Comparison of ENCODE assay signal across 8 mouse cellular contexts in genomic region chr2:120173718-120174117, GRCm38 (mm10). TPM values are rescaled to one million over a fixed set of nuclear protein-coding genes. Genes with fewer than 3 reads are reported as not detected.
DNase-seq lines count a peak whose midpoint lies in the region; ATAC-seq and TF ChIP-seq lines count a peak whose summit lies in the region.

No protein-coding gene starts in this region.

- ATAC-seq in hindbrain, embryonic 11.5 days (ENCODE audit: low FRiP score): no peak
- no peak for ATAC-seq in hindbrain, embryonic 16.5 days
- no peak for ATAC-seq in heart, embryonic 15.5 days (replicated peaks; ENCODE audit: insufficient number of reproducible peaks, insufficient read depth, low FRiP score, low read depth)
- no peak for ATAC-seq in midbrain, postnatal 0 days (ENCODE audit: low FRiP score)

- DNase-seq in hindbrain, embryonic 11.5 days (ENCODE audit: low spot score): peak; percentile 64
- peak; percentile 83 for DNase-seq in R1 (ENCODE audit: low read depth, low spot score)
- peak; percentile 77 to 84 for DNase-seq in cerebellum, postnatal 10 days
- DNase-seq in left cerebral cortex, postnatal 14 days (ENCODE audit: low spot score in 2 of 2): peak; percentile 46 to 68
- DNase-seq in midbrain, postnatal 0 days (ENCODE audit: low spot score): peak; percentile 15

- H3K4me1 ChIP-seq in hindbrain, embryonic 11.5 days (replicated peaks; ENCODE audit: control insufficient read depth, insufficient read depth, low read length): no peaks in the 10 kb centered on the region
- no peaks in the 10 kb centered on the region for H3K4me1 ChIP-seq in hindbrain, embryonic 16.5 days (ENCODE audit: control insufficient read depth, insufficient read depth, low read depth, low read length)
- H3K4me1 ChIP-seq in heart, embryonic 15.5 days (replicated peaks): 0 out of 2 replicates have a peak, but pooled peaks cover 5% of the 10 kb centered on the region
- H3K4me1 ChIP-seq in midbrain, postnatal 0 days (ENCODE audit: insufficient read depth, low read length): no peaks in the 10 kb centered on the region
- H3K4me1 ChIP-seq in testis, adult 2 months (ENCODE audit: control insufficient read depth, insufficient read depth, low read length): peaks cover 3% of the 10 kb centered on the region; the same call in 1 of the 2 replicates

- no peak overlapping the region for H3K9ac ChIP-seq in hindbrain, embryonic 11.5 days (ENCODE audit: low read depth, low read length)
- no peak overlapping the region for H3K9ac ChIP-seq in hindbrain, embryonic 16.5 days (ENCODE audit: low read depth, low read length)
- no peak overlapping the region for H3K9ac ChIP-seq in heart, embryonic 15.5 days
- H3K9ac ChIP-seq in midbrain, postnatal 0 days (replicated peaks; ENCODE audit: low read length, poor library complexity, severe bottlenecking): no peak overlapping the region

- 23% methylated on average over 10 of the region's 10 CpGs for WGBS in hindbrain, embryonic 11.5 days
- 26% methylated on average over 10 of the region's 10 CpGs for WGBS in hindbrain, embryonic 16.5 days
- WGBS in heart, embryonic 15.5 days: 23% methylated on average over 10 of the region's 10 CpGs
- WGBS in midbrain, postnatal 0 days: 25% methylated on average over 10 of the region's 10 CpGs

- no peaks in the 10 kb centered on the region for H3K36me3 ChIP-seq in hindbrain, embryonic 11.5 days (ENCODE audit: control insufficient read depth, insufficient read depth, low read length)
- H3K36me3 ChIP-seq in hindbrain, embryonic 16.5 days (ENCODE audit: control insufficient read depth, insufficient read depth, low read length): no peaks in the 10 kb centered on the region
- H3K36me3 ChIP-seq in heart, embryonic 15.5 days: no peaks in the 10 kb centered on the region
- no peaks in the 10 kb centered on the region; the same call in 1 of the 2 replicates for H3K36me3 ChIP-seq in midbrain, postnatal 0 days (ENCODE audit: insufficient read depth, low read length)
- no peaks in the 10 kb centered on the region for H3K36me3 ChIP-seq in testis, adult 2 months (ENCODE audit: control insufficient read depth, insufficient read depth, low read length)

- H3K4me2 ChIP-seq in hindbrain, embryonic 11.5 days (replicated peaks; ENCODE audit: low read depth, low read length): no peak overlapping the region
- no peak overlapping the region for H3K4me2 ChIP-seq in hindbrain, embryonic 16.5 days (ENCODE audit: low read length)
- peak overlapping the region; percentile 7 for H3K4me2 ChIP-seq in heart, embryonic 15.5 days
- H3K4me2 ChIP-seq in midbrain, postnatal 0 days (ENCODE audit: low read depth, low read length, poor library complexity, severe bottlenecking): no peak overlapping the region

- TF ChIP-seq CTCF in midbrain, postnatal 0 days (IDR thresholded peaks at IDR 0.05): peak; percentile 84
- peak; percentile 84 for TF ChIP-seq CTCF in testis, adult 2 months (IDR thresholded peaks at IDR 0.05; ENCODE audit: control insufficient read depth, insufficient read depth, insufficient replicate concordance, low read depth, low read length)

- no peaks in the 10 kb centered on the region for H3K9me3 ChIP-seq in hindbrain, embryonic 11.5 days (ENCODE audit: control insufficient read depth, low read length)
- H3K9me3 ChIP-seq in hindbrain, embryonic 16.5 days (ENCODE audit: control insufficient read depth, low read length): no peaks in the 10 kb centered on the region
- H3K9me3 ChIP-seq in heart, embryonic 15.5 days (replicated peaks): no peaks in the 10 kb centered on the region
- H3K9me3 ChIP-seq in midbrain, postnatal 0 days (ENCODE audit: low read length): no peaks in the 10 kb centered on the region

- intact Hi-C loops in left cerebral cortex, postnatal 14 days (cut with DNase I): loop anchor here (5.0 kb wide), 2 partner anchors 94 to 109 kb away; no protein-coding TSS in a partner anchor

- H3K27ac ChIP-seq in hindbrain, embryonic 11.5 days (ENCODE audit: low read depth, low read length): no peak overlapping the region
- no peak overlapping the region for H3K27ac ChIP-seq in hindbrain, embryonic 16.5 days (ENCODE audit: low read depth, low read length)
- H3K27ac ChIP-seq in heart, embryonic 15.5 days: no peak overlapping the region
- no peak overlapping the region for H3K27ac ChIP-seq in midbrain, postnatal 0 days (ENCODE audit: low read depth, low read length)
- H3K27ac ChIP-seq in testis, adult 2 months (ENCODE audit: control insufficient read depth, insufficient read depth, low read depth, low read length): no peak overlapping the region

- H3K4me3 ChIP-seq in hindbrain, embryonic 11.5 days (ENCODE audit: low read depth, low read length): no peak overlapping the region
- H3K4me3 ChIP-seq in hindbrain, embryonic 16.5 days (ENCODE audit: low read length): no peak overlapping the region
- H3K4me3 ChIP-seq in heart, embryonic 15.5 days: no peak overlapping the region
- H3K4me3 ChIP-seq in midbrain, postnatal 0 days (ENCODE audit: low read depth, low read length): no peak overlapping the region
- peak overlapping the region; percentile 21; the same call in 1 of the 2 replicates for H3K4me3 ChIP-seq in testis, adult 2 months (ENCODE audit: control insufficient read depth, low read depth, low read length)

- no peak for TF ChIP-seq POLR2A in testis, adult 2 months (IDR thresholded peaks at IDR 0.05; ENCODE audit: control insufficient read depth, low read depth, low read length)

- no peaks in the 10 kb centered on the region for H3K27me3 ChIP-seq in hindbrain, embryonic 11.5 days (ENCODE audit: control insufficient read depth, insufficient read depth, low read length)
- H3K27me3 ChIP-seq in hindbrain, embryonic 16.5 days (replicated peaks; ENCODE audit: control insufficient read depth, insufficient read depth, low read length): no peaks in the 10 kb centered on the region
- H3K27me3 ChIP-seq in heart, embryonic 15.5 days: no peaks in the 10 kb centered on the region
- no peaks in the 10 kb centered on the region for H3K27me3 ChIP-seq in midbrain, postnatal 0 days (ENCODE audit: insufficient read depth, low read length)
- no peaks in the 10 kb centered on the region for H3K27me3 ChIP-seq in testis, adult 2 months (ENCODE audit: control insufficient read depth, insufficient read depth, low read length)

RNA-seq across cellular contexts. Expression of gene Ehd4, which starts 19.3 kb away (rescaled TPM):
- 13.6 and 18.3 TPM in 2 replicates for polyA plus RNA-seq in hindbrain, embryonic 11.5 days (2014; fragmentation: Nextera tagmentation; extraction: Ambion mirVana)
- 19.2 and 20.7 TPM in 2 replicates for polyA plus RNA-seq in hindbrain, embryonic 16.5 days (2015; fragmentation: Nextera tagmentation; extraction: Ambion mirVana)
- polyA plus RNA-seq in heart, embryonic 15.5 days (2015; fragmentation: Nextera tagmentation; extraction: Ambion mirVana): 164 and 188 TPM in 2 replicates
- total RNA-seq in left cerebral cortex, postnatal 14 days (2021): 10 to 100 TPM; 11.6 TPM
- 6.5 and 9.5 TPM in 2 replicates for total RNA-seq in midbrain, postnatal 0 days (2014; rRNA removed)
- 16.2 and 19.7 TPM in 2 replicates for polyA plus RNA-seq in midbrain, postnatal 0 days (2015; fragmentation: Nextera tagmentation; extraction: Ambion mirVana)
- polyA plus RNA-seq in testis, adult 2 months (2012; rRNA removed): 3.4 and 5.8 TPM in 2 replicates

Comparison
In these comparisons a context has a peak if more than half of its experiments do, and no peak if none do; other contexts are left out.
1. DNase-seq: peak in every context shown above with its lines; median percentile 83 in R1; 80 in cerebellum, postnatal 10 days; 64 in hindbrain, embryonic 11.5 days; 57 in left cerebral cortex, postnatal 14 days; 15 in midbrain, postnatal 0 days.